Mouse (Mus musculus) 3134 (cell line): Measurements from ENCODE around the gene Sphk1.

Source experiments
- DNase-seq: peaks from one replicate; pipeline ENCODE4 v3.0.0-alpha.2; 2011; ENCODE audit warnings: low spot score; ENCODE audit not compliant: insufficient read length; ENCODE audit errors: extremely low read depth

Gene Sphk1

DNA sequence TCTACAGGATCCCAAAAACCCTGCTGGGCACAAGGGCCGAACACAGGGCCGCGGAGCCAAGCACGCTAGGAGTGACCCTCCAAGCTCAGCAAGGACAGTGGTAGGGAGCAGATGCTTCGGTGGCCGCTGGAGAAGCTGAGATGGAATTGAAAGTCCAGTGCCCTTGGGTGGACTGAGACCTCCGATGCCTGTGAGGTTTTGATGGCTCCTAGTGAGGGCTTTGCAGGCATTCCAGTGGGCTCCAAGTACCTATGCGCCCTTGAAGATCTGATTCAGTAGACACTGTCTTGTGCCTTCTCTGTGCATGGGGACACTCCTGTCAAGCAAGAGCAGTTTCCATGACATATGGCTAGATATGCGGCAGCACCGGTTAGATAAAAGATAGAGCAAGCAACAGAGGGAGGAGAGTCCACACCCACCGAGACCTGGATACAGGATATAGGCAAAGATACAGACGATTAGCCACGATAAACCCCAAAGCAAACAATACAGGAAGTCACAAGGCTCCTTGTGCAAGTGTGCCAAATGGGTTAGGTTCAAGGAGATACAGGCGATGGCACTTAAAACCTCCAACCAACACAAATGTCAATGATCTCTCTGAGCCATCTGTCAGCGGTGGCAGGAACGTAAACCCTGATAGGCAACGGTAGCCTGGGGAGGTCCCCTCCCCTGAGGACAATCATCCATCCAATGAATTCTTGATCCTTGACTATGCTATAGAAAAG, 24.4 kb upstream of the Sphk1 start:
- no peak for DNase-seq

- DNase-seq: no peak
Observed at GRCm38 (mm10) chr11:116508689-116509088, 22.0 kb upstream of the Sphk1 start.

GRCm38 (mm10) chr11:116511301-116511868, 19.3 kb upstream of the Sphk1 start:
- DNase-seq: no peak

DNA sequence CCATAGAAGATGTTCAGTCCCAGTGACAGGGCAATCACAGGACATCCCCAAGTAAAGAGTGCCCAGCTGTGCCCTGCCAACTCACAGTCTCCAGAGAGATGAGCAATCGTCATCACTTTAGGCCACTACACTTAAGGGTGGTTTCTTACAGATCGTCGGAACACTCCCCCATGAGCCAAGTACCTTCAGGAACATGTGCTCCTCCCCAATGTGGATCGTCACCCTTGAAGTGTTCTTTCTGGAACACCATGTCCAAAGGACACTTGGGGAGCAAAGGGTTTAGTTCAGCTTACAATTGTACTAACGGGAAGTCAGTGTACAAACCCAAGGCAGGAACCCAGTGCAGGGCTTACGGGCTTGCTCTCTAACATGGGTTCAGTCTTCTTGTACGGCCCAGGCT, 18.6 kb upstream of the Sphk1 start:
- no peak for DNase-seq

DNA sequence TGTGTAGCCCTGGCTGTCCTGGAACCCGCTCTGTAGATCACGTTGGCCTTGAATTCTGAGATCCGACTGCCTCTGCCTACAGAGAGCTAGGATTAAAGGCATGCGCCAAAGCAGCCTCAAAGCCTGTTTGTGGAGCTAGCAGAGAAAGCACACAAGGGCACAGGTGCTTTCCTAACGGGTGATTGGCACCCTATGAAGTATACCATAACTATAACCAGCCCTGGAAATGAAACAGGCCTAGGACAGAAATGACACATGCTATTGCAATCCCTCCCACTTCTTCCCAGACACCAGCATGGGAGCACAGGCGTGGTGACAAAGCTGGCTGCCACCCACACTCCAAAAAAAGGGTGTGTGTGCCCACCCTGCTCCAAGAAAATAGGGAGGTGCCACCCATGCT, 17.7 kb upstream of the Sphk1 start:
- no peak for DNase-seq

DNA sequence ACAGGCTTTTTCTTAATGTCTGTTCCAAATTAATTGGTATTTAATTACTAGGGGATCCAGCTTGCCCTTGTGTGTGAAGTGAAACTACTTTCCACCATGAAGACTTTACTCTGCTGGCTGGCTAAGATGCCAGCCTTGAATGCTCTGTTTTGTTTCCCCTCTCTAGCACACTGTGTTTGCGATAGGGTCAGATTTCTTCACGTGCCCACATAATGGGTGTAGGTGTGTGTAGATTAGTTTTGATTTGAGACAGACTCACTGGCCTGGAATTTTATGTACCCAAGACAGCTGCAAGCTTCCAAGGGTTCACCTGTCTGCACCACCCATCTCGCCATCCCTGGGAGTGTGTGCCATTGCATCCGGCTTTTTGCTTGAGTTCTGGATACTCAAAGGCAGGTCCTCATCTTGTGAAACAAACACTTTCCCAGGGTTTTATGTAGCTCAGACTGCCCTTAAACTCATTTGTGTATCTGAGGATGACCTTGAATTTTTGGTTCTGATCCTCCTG, 17.1 kb upstream of the Sphk1 start:
- DNase-seq: no peak

DNA sequence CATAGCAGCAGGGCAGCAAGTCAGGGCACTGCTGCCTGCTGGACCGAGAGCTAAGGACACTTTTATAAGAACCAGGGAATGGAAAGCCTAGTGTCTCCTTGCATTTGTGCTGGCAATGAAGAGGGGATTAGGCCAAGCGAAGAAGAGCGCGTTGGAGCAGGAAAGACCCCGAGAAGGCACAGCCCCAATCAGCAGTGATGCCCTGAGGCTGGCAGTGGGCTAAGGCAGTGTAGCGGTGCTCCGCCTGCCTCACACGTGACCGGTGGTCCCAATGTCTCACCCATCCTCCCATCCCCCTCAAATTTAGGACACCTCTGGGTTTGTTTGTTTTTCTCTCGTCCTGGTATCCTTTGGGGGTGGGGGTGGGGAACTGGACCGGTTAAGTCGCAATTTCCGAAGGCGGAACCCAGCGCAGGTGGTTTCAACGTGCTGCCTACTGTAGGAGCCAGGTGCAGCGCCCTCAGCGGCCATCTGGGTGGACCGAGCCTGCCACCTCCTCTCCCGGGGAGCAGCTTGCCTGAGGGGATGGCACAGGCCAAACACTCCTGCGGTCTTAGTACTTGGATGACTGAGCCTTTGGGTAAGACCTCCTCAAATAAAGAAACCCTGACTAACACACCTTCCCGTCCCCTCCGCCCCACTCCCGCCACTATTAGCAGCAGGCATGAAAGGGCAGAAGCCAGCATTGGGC, 15.2 kb upstream of the Sphk1 start:
- DNase-seq: no peak

DNA sequence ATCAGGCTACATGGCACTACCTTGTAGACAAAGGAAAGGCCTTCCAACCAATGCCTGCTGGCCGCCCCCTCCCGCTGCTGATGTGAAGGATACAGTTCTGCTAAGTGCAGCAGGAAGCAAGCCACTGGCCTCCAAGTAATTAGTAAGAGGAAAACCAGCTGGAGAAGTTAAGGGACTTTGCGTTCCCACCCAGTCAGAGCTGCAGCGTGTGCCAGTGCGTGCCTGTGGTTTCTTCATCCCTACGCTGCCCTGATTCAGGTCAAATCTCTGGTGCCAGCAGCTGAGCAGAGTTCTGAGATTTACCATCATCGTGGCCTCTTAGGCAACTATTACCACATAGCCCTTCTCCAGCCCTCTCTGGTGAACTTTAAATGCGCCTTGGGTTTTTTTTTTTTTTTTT, 12.2 kb upstream of the Sphk1 start:
- DNase-seq: peak; percentile 84

DNA sequence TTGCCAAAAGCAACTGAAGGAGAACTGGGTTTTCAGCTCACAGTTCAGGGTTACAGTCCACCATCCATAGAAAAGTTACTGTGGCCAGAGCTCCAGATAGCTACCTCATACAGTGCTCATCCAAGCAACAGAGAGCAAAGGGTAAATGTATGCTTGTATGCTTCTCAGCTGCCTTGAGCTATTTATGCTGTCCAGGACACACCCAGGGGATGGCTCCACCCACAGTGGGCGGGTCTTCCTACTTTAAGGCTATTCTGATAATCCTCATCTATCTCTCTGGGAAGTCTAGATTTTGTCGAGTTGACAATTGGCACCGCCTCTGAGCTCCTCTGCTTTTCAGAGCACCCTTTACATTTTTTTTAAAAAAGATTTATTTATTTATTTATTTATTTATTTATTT, 9.6 kb upstream of the Sphk1 start:
- DNase-seq: no peak

DNA sequence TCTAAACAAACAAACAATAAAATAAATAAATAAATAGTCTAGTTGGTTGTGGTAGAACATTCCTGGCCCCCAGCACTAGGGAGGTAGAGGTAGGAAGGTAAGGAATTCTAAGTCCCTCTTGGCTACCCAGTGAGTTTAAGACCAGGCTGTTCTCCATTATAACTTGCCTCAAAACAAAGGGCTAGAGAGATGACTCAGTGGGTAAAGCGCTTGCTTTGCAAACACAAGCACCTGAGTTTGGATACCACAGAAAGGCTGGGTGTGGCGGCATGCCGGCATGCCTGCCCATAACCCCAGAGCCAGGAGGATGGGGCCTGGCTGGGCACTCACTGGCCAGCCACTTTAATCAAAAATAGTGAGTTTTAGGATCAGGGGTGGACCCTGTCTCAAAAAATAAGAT, 8.7 kb upstream of the Sphk1 start:
- DNase-seq: peak; percentile 79

DNA sequence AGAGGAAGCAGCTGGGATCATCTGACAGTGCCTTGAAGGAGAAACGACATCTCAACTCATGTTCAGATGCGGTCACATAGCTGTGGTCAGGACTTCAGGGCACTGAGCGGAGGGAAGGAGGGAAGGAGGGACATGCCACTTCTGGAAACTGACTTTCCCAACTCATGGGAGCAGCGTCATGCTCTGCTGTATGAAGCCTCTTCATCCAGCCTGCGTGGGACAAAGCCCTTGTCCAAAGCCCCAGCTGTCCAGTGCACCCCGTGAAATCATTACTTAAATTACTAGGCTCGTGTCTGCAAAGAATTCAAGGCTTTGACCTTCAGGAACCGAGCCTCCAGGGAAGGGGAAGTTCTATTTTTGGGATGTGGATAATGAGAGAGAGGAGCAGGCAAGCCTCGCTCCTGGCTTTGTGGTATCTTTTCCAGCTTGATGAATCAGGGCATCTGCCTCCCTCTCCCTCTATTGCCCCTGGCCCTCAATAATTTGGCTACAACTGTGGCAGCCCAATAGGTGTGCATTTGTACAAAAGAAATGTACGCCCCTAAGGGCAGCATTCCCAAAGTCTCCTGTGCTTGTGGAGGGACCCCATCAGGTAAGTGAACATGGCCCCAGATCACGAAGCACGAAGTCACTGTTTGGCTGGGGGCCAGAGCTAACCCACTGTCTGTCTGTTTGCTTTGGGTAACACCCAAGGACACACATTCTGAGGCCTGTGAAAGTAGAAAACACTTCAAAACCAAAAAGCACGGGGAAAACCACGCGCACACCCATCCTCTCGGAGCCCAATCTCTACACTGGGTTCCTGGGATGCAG, 7.6 kb upstream of the Sphk1 start:
- peak; percentile 78 for DNase-seq

GRCm38 (mm10) chr11:116523699-116524189, 7.0 kb upstream of the Sphk1 start:
- DNase-seq: peak; percentile 92

GRCm38 (mm10) chr11:116528636-116529320, 1.9 kb upstream of the Sphk1 start:
- no peak for DNase-seq

- DNase-seq: peak; percentile 75
Observed at GRCm38 (mm10) chr11:116531371-116532191, 856 bp downstream of the Sphk1 start.

- peak; percentile 85 for DNase-seq
Observed at GRCm38 (mm10) chr11:116532262-116532809, 1.6 kb downstream of the Sphk1 start.

GRCm38 (mm10) chr11:116532810-116533338, 2.1 kb downstream of the Sphk1 start:
- DNase-seq: peak; percentile 91

GRCm38 (mm10) chr11:116533341-116534153, 2.8 kb downstream of the Sphk1 start:
- DNase-seq: no peak
